Mouse (Mus musculus) adrenal gland, adult (tissue): Measurements from ENCODE around the gene Lin7b.
"Not testable (repeated sequence)": the region's sequence is repeated elsewhere in the genome, so short reads cannot be mapped to it uniquely, and the experiment has no call there.

Experiments
- DNase-seq, 2 experiments: peaks; one replicate each; pipeline ENCODE4 v3.0.0; 2022 to 2023; ENCODE audit warnings: low spot score in 1 of 2; ENCODE audit not compliant: inconsistent age in 2 of 2

Gene Lin7b

DNA sequence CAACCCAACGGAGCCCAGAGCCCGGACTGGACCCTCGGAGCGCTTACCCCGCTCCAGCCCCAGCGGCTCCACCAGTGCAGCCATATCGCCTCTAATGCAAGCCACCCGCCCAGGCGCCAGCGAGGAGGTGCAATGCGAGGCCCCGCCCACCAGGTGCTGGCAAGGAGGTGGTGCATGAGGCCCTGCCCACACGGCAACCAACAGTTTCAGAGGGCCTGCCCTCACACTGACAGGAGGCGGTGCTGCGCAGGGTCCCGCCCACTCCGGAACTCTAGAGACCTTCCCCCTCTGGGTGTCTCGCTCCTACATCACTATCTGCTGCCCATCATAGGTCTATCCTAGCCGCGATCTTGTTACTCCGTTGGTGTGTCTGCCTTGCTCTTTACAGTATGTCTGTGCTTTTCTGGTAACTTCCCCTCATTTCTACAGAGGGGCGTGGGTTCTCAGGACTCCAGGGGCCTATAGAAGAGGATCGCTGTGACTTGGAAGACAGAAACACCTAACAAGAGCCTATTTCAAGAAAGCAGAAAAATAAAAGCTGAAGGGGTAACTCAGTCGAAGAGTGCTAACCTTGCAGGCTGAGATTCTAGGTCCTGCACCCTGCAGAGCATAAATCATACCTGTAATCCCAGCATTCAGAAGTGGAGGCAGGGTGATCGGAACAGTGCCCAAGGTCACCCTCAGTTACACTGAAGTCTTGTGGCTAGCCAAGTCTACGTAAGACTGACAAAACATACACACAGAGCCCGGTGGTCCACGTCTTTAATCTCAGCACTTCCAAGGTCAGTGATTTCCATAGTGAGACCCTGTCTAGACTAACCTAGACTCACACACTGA is at the start of gene Lin7b:
Gene Lin7b (minus strand): TSS at position 109 of the 837 bp plus-strand sequence.
- peak; percentile 95 to 97 for DNase-seq

DNA sequence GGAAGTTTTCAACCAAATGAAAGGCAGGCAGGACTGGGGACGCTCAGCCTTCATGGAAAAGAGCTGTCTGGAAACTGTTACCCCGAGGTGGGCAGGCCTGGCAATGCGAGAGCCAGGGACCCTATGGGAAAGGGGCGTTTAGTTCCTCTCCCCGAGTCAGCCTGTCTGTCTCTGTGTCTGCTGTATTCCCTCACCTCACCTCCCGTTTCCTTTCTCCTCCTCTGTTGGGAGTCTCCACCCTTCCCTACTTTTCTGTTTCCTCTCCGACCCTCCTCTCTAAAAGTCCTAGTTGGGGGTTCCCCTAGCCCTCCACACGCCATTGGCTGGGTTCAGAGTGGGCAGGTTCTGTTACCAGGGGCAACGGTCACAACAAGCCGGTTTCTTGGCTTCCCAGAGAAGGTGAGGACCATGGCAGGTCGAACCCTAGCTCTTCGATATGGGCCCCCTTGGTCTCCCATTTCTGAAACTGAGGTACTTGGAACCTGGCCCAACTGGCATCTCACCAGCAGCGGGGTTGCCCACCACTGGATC is 47.6 kb upstream of the Lin7b start:
- DNase-seq: no peak

DNA sequence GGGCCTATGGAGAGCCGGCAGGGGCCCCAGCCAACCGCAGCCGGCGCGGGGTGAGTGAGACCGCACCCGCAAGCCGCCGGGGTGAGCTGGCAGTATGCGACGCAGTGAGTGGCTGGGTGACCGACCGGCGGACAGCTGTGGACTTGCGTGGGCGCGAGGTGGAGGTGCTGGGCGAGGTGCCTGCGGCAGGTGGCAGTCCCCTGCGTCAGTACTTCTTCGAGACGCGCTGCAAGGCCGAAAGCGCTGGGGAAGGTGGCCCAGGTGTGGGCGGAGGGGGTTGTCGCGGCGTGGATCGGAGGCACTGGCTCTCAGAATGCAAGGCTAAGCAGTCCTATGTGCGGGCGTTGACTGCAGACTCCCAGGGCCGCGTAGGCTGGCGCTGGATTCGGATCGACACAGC is 45.3 kb upstream of the Lin7b start:
- no peak for DNase-seq

DNA sequence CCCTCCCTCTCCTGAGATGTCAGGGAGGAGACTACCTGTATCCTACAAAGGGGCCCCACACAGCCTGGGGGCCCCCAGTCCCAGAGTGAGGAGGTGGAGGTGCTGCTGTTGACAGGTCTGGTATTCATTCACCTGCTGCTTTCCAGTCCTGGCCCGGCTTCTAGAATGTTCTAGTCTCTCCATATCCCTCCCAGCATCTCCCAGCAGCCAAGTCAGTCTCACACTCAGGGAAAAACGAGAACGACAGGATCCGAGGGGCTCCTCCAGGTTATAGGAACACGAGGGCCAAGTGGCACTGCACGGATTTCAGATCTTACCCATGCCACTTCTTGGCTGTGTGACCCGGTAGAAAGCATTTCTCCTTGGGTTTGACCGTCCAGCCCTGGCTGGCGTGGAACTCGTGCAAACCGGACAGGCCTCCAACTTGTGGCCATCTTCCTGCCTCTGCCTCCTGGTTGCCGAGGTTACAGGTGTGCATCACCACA is 44.4 kb upstream of the Lin7b start:
- no peak for DNase-seq

GRCm38 (mm10) chr7:45413864-45414739 is 43.7 kb upstream of the Lin7b start:
- DNase-seq: no peak

DNA sequence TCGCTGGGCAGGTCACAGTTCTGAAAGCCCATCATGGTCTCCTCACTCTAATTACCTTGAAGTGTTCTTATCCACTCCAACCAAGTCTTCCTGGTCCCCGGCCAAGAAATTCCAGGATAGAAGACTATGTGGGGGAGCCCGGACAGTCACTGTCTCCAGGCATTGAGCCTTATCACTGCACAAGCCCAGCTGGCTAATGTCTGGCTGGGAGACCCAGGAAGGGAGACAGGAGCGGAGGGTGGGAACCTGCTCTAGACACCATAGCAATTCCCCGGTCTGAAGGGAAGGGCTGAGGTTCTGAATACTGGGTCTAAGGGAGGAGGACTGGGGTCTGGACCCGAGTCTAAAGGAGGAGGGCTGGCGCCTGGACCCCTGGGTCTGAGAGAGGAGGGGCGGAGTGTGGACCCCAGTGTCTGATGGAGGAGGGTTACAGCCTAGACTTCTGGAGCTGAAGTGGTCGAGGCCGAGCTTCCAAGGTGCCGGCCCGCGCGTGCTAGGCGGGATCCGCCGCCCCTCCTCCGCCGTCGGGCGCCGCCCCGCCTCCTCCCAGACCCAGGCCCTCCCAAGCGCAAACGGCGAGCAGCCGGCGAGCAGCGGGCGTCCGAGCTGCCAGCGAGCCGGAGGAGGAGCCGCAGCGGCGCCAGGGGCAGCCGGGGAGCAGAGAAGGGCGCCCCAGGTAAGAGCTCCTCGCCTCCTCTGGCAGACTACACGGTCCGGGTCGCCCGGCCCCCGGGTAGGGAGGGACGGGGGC is 42.9 kb upstream of the Lin7b start, which contains the start of gene Ntf5:
Gene Ntf5 (plus strand): TSS at position 583 of the 751 bp plus-strand sequence.
- DNase-seq: no peak

- DNase-seq: no peak
Observed at GRCm38 (mm10) chr7:45412421-45412820, 42.0 kb upstream of the Lin7b start.

GRCm38 (mm10) chr7:45409497-45410163 is 39.2 kb upstream of the Lin7b start:
- DNase-seq: no peak

GRCm38 (mm10) chr7:45408949-45409348 is 38.6 kb upstream of the Lin7b start:
- DNase-seq: no peak

DNA sequence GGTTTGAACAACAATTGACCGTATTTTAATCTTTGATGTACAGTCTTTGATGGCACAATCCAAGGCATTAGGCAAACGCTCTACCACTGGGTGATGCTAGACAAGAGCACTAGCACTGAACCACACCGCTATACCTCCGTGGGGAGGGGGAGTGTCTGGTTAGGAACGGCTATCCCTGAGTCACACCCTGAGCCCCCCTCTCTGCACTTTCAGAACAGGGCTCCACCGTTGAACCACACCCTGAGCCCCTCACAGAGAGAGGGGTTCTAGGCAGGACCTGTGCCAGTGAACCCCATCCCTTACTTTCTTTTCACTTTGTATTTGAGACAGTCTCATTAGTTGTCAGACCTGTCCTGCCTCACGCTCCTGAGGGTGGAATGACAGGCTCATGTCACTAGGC is 38.0 kb upstream of the Lin7b start:
- DNase-seq: no peak

DNA sequence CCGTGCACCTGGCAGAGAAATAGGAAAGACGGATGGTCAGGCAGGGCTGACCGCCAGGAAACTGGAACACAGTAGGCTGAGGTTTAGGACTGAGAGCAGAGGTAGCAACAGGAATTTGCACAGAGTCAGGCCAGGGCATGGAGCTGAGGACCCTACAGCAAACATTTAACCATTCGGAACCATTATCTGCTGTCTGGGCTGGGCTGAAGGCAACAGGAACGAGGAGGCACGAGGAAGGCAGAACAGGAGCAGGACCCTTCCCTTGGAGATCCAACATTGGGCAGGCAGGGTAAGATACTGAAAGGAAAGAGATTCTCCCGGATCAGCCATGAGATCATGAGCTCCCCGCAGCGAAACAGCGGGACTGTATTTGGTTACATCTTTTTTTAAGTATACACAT is 37.5 kb upstream of the Lin7b start:
- no peak for DNase-seq

GRCm38 (mm10) chr7:45406157-45407156 is 36.1 kb upstream of the Lin7b start:
- peak in 1 of 2 experiments; percentile 64 for DNase-seq

DNA sequence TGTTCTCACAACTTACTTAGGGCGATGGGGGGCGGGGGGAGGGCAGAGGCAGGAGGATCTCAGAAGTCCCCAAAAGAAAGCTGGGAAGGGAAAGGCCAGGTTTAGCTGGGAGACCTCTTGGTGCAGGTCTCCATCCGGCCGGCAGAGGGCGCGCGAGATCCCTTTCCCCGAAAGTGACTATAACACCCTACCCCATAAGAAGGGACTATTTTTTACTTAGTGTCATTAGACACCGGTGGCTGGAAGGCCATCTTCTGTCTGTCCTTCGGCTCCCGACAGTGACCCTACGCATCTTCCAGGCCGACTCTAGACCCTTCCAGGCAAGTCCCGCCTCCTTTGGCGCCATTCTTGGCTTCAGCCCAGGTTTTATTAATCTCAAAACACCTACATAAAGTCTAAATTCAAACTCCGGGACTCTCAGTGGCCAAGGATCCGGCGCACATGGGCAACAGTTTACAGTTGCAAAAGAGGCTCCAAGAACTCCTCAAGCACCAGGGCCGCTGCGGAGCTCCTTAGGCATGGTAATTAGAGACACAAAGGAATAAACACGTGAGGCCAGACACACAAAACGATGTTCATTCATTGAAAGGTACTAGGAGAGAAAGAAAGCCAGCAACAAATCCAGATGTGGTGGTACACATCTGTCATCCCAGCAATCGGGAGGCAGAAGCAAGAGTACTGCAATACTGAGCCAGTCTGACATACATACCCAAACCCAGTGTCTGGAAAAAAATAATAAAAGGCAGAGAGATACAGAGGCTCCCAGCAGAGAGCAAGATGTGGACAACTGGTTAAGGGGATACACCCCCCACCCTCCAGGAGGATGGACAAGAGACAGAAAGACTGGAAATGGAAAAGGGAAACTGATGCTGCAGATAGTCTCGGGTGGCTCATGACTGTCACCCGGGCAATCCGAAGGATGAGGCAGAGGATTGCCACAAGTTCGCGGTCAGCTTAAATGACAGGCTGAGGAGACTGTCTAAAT is 35.0 kb upstream of the Lin7b start, which contains the start of gene Kcna7:
Gene Kcna7 (plus strand): TSS at position 563 of the 985 bp plus-strand sequence.
- peak; percentile 72 to 92 for DNase-seq

DNA sequence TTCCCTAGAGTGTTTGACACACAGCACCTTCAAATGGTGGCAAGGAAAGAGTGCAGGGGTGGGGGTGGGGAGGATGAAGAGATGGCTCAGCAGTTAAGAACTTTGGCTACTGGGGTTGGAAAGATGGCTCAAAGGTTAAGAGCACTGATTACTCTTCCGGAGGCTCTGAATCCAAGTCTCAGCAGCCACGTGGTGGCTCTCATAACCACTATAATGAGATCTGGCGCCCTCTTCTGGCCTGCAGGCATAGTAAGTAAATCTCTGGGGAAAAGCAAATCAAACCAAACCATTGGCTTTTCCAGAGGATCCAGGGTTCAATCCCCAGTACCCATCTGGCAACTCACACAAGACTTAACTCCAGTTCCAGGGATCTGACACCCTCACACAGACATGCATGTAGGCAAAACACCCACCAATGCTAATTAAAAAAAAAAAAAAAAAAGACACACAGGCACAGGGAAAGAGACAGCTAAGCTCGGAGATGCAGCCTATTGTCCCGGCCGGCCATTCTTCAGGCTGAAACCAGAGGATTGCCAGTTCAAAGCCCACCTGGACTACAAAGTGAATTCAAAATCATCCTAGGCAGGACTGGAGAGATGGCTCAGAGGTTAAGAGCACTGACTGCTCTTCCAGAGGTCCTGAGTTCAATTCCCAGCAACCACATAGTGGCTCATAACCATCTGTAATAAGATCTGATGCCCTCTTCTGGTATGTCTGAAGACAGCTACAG is 33.3 kb upstream of the Lin7b start:
- peak; percentile 50 to 82 for DNase-seq

DNA sequence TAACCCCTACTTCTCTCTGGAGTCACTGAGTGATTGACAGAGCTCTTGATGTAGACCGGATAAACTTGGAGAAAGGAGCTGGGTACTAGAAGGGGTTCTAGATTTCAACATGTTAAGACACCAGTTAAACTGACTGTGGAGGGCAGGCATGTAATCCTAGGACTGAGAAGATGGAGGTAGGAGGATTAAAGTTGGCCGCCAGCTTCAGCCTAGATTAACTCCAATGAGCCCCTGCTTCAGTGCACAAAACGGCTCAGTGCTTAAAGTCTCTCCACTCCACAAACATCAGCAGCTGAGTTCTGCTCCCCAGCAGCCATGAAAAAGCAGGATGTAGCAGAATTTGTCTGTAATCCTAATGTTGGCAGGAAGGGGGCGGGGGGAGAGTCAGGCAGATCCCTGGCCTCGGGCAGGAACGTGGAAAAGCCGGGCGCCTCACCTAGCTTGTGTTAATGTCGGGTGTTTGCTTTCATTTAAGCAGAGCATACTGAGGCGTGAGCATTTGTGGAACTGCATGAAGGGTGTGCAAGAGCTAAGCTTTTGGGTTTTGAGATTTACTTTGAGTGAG is 31.2 kb upstream of the Lin7b start:
- no peak for DNase-seq

- DNase-seq: no peak
Observed at GRCm38 (mm10) chr7:45396787-45397186, 26.4 kb upstream of the Lin7b start.

DNA sequence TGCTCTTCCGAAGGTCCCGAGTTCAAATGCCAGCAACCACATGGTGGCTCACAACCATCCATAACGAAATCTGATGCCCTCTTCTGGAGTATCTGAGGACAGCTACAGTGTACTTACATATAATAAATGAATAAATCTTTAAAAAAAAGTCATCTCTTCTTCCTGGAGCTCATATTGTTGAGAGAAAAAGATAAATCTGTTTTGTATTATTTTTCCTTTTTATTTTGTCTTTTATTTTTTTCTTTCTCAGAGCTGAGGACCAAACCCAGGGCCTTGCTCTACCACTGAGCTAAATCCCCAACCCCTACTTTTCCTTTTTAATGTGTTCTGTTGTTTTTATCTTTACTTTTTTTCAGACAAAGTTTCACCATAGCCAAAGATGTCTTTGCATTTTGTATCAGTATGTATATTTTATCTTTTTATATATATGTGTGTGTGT is 26.0 kb upstream of the Lin7b start:
- not testable (repeated sequence) for DNase-seq
